Mouse (Mus musculus): ENCODE measurements around the gene Chrna9. TPM values are rescaled to one million over a fixed set of nuclear protein-coding genes. Genes with fewer than 3 reads are reported as not detected.
A peak's percentile ranks its signal among the peaks of the same experiment; 100 is the strongest.
"Not testable (repeated sequence)": the region's sequence is repeated elsewhere in the genome, so short reads cannot be mapped to it uniquely, and the experiment has no call there.

Chrna9 gene
- total RNA-seq, 2 experiments from 2014 or later, result not detected

- DNase-seq, result no peak
Measured at GRCm38 (mm10) chr5:65959893-65960596, 25.3 kb downstream of the Chrna9 start.

- no peak for DNase-seq
Measured at GRCm38 (mm10) chr5:65960597-65960950, 25.9 kb downstream of the Chrna9 start.

GRCm38 (mm10) chr5:65963291-65963690 lies 28.6 kb downstream of the Chrna9 start:
- no peak for DNase-seq

- no peak for DNase-seq
Measured at GRCm38 (mm10) chr5:65965771-65966279, 31.1 kb downstream of the Chrna9 start.

GRCm38 (mm10) chr5:65967091-65967490 lies 32.4 kb downstream of the Chrna9 start:
- DNase-seq, result no peak

GRCm38 (mm10) chr5:65968004-65968403 lies 33.3 kb downstream of the Chrna9 start:
- DNase-seq, result no peak

GRCm38 (mm10) chr5:65973189-65973588 lies 38.5 kb downstream of the Chrna9 start:
- no peak for DNase-seq

GRCm38 (mm10) chr5:65975731-65976130 lies 41.0 kb downstream of the Chrna9 start:
- DNase-seq, result no peak

- DNase-seq, result no peak
Measured at GRCm38 (mm10) chr5:65986426-65986825, 51.7 kb downstream of the Chrna9 start.

- not testable (repeated sequence) for DNase-seq
Measured at GRCm38 (mm10) chr5:65987004-65987403, 52.3 kb downstream of the Chrna9 start.

GRCm38 (mm10) chr5:65991191-65991590 lies 56.5 kb downstream of the Chrna9 start:
- DNase-seq, result no peak

- peak; percentile 47 to 60 for DNase-seq
Measured at GRCm38 (mm10) chr5:65994643-65995042, 59.9 kb downstream of the Chrna9 start.

- no peak for DNase-seq
Measured at GRCm38 (mm10) chr5:65997813-65998212, 63.1 kb downstream of the Chrna9 start.

GRCm38 (mm10) chr5:65999106-65999505 lies 64.4 kb downstream of the Chrna9 start:
- DNase-seq, result no peak

GRCm38 (mm10) chr5:66000074-66000473 lies 65.4 kb downstream of the Chrna9 start:
- no peak for DNase-seq

- no peak for DNase-seq
Measured at GRCm38 (mm10) chr5:66000567-66001125, 65.9 kb downstream of the Chrna9 start.

GRCm38 (mm10) chr5:66001232-66001631 lies 66.5 kb downstream of the Chrna9 start:
- DNase-seq, result no peak

GRCm38 (mm10) chr5:66004134-66004925 lies 69.6 kb downstream of the Chrna9 start, which contains the start of gene 9130230L23Rik:
9130230L23Rik (minus strand) TSS chr5:66004285.
- no peak for DNase-seq

- no peak for DNase-seq
Measured at GRCm38 (mm10) chr5:66005041-66005678, 70.4 kb downstream of the Chrna9 start.

GRCm38 (mm10) chr5:66008245-66008967 lies 73.7 kb downstream of the Chrna9 start:
- DNase-seq, result no peak

- DNase-seq, result no peak
Measured at GRCm38 (mm10) chr5:66013999-66014398, 79.3 kb downstream of the Chrna9 start.

GRCm38 (mm10) chr5:66014437-66014836 lies 79.7 kb downstream of the Chrna9 start:
- no peak for DNase-seq

Data from adrenal gland, postnatal 36 days (tissue).